Mouse (Mus musculus) heart, postnatal 14 days (tissue): ENCODE data around the gene Ska2. TPM values are rescaled to one million over a fixed set of nuclear protein-coding genes. Genes with fewer than 3 reads are reported as not detected.

Experiments
- DNase-seq, 2 experiments: peaks; one replicate each; pipeline ENCODE4 v3.0.0; 2021 to 2022
- intact Hi-C: fragments of 180-260 bp; cut with DNase I; formaldehyde crosslinking; loops from one replicate; pipeline ENCODE4 v1.15.1; 2025
- long read RNA-seq, 2 experiments: library from polyadenylated mRNA; stranded (forward); transcript quantifications; one replicate each; pipeline ENCODE4 v2.0.0; 2021
- total RNA-seq, 2 experiments: library from RNA; stranded (reverse); gene quantifications; 2 replicates each; pipeline ENCODE4 v1.2.3; 2021

Ska2 gene
- 10 to 100 TPM; 13.9 to 16.6 TPM for total RNA-seq
- long read RNA-seq, experiment 1, transcript Ska2-201 (4 exons, 3,037 nt): major isoform, 8 of 9 reads
- long read RNA-seq, experiment 1, partial matches to known transcripts: 0 of 9 reads
- long read RNA-seq, experiment 1, other reads (novel, unspliced or antisense): 1 of 9 reads
- long read RNA-seq, experiment 2, transcript Ska2-201 (4 exons, 3,037 nt): major isoform, 5 of 9 reads
- long read RNA-seq, experiment 2, partial matches to known transcripts: 0 of 9 reads
- long read RNA-seq, experiment 2, other reads (novel, unspliced or antisense): 4 of 9 reads

DNA sequence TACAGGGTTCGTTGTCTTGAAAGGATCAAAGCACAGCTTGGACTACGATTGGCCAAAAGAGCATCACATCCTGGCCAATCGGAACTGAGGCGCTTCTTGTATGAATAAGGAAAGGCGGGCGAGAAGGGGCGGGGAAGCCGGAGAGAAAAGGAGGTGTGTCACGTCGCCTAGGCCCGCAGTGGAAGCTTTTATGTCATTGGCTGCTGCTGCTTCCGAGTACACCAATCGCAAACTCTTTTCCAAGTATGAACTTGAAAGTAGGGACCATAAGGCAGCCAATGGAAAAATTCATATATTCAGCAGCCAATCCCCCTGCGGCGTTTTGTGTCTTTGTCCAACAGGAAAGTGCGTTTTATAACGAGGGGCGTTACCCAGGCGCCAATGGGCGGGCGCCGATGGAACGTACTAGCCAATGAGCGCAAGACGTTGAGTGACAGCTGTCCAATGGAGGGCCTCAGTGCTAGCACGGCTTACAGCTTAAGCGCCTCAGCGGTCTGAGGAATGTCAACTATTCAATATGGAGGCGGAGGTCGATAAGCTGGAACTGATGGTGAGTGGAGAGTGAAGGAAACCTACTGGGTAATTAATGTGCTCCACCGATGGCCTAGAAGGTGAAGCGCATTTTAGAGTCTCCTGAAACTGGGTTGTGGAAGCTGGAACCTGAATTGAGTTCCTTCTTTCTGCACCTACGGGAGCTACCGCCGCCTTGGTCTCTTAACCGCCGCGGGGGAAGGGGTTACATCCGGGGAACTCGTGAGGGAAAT lies at the start of gene Ska2:
Ska2 (plus strand) TSS at position 480 of the 764 bp plus-strand sequence.
- intact Hi-C loops: no loop called here

GRCm38 (mm10) chr11:87060410-87060809 lies 48.6 kb upstream of the Ska2 start:
- intact Hi-C loops: no loop called here
- DNase-seq: no peak

More for the DNA sequence above, at the start of gene Ska2:
- peak; percentile 93 to 95 for DNase-seq

GRCm38 (mm10) chr11:87062087-87062486 lies 46.9 kb upstream of the Ska2 start:
- DNase-seq: no peak
- intact Hi-C loops: no loop called here

GRCm38 (mm10) chr11:87073343-87073865 lies 35.6 kb upstream of the Ska2 start:
- DNase-seq: peak; percentile 62 to 73
- intact Hi-C loops: no loop called here

- DNase-seq: peak; percentile 89
- intact Hi-C loops: no loop called here
Observed at GRCm38 (mm10) chr11:87073866-87074440, 35.1 kb upstream of the Ska2 start, which contains the start of gene Gdpd1. TSS of gene Gdpd1 (minus strand) at chr11:87074062.

DNA sequence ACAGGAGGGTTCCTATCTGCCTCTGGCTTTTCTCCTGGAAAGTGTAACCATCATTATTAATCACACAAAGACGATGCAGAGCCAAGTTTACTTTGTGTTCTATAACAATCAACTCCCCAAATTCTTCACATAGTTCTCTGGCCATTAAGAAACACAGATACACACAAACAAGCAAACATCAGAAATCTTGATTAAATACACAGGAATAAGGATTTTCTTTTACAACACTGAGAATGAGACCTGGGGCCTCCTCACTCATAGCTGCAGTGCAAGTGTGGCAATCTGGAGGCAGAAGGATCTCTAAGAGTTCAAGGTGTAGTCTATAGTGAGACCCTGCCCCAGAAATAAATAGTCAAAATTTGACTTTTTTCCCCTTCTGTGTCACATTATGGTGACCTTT lies 25.3 kb upstream of the Ska2 start:
- intact Hi-C loops: no loop called here
- no peak for DNase-seq

GRCm38 (mm10) chr11:87085461-87085860 lies 23.6 kb upstream of the Ska2 start:
- intact Hi-C loops: no loop called here
- no peak for DNase-seq

- intact Hi-C loops: no loop called here
- peak; percentile 80 to 85 for DNase-seq
Observed at GRCm38 (mm10) chr11:87086290-87086984, 22.6 kb upstream of the Ska2 start, which contains the start of gene Smg8. TSS of gene Smg8 (minus strand) at chr11:87086774.

GRCm38 (mm10) chr11:87087142-87087541 lies 21.9 kb upstream of the Ska2 start:
- intact Hi-C loops: no loop called here
- DNase-seq: no peak

DNA sequence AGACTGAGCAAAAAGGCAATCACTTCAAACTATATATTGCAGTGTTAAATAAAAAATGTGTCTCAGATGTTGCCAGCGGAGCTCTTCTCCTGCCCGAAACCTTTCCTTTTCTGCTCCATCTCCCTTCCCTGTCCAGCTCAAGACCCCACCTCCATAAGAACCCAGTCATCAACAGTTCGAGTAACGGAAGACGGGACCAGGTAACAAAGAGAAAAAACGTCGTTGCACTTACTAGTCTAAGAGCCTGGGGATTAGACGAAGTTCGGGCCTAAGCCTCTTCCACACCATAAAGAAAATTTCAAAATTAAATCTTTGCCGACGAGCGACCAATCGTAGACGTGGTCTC lies 652 bp upstream of the Ska2 start, which contains the start of gene Prr11:
Prr11 (minus strand) TSS at position 300 of the 346 bp plus-strand sequence.
- intact Hi-C loops: no loop called here
- DNase-seq: no peak

- peak; percentile 24 to 33 for DNase-seq
Observed at GRCm38 (mm10) chr11:87109519-87110171, 611 bp downstream of the Ska2 start.

GRCm38 (mm10) chr11:87110172-87110909 lies 1.3 kb downstream of the Ska2 start:
- no peak for DNase-seq
- intact Hi-C loops: no loop called here

More at GRCm38 (mm10) chr11:87109519-87110171, 611 bp downstream of the Ska2 start:
- intact Hi-C loops: no loop called here

DNA sequence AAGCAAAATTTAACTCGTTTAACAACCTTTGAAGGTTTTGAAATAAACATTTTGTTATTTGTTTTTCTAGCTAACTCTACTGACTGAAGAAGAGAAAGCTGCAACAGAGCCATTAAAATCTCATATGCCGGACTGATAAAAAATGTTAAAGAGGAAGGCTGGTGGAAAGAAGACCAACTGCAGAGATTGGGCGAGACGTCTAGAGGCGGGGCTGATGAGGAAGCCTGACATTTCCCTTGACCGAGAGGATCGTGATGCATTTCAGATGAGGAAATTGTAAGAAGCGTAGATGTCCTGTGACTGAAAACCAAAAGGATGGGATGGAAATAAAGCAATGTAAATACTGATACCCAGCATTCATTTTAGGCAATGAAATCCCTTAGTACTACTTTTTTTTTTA lies 12.8 kb downstream of the Ska2 start:
- DNase-seq: no peak
- intact Hi-C loops: no loop called here

DNA sequence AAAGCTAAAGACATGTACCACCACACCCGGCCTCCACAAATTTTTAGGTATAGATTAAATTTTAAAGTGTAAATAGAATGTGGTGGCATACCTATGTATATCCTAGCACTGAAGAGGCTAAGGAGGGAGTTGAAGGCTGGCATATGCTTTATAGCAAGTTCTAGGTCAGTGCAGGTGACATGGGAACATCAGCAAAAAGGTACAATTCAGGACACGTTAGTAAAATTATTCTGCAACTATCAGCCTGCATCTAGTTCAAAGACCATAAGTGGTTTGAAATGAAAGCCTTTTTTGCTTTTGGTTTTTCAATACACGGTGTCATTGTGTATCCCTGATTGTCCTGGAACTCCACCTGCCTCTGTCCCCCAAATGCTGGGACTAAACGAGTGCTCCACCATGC lies 16.5 kb downstream of the Ska2 start:
- no peak for DNase-seq
- intact Hi-C loops: no loop called here

DNA sequence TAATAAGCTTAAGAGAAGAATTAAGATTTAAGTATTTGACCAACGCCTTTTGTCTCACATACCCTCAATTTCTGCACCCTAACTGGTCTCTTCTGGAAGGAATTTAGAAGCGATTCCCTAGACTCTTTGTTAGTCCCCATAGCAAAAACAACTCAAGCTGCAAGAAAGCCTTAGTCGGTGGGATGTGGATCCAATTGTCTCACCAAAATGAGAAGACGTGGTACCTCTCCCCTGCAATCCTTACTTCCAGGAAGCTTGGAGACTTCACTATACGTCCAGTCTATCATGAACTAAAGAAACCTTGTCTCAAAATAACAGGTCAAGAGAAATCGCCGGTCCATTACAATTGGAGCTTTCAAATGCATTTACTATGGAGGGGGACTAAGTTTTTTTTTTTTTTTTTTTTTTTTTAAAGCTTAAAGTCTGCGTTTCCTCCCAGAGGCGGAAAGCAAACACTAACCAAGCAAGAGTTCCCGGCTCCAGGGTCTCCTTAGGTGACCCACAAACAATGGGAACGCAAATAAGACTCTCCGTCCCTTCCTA lies 17.3 kb downstream of the Ska2 start:
- intact Hi-C loops: no loop called here
- no peak for DNase-seq

GRCm38 (mm10) chr11:87126824-87127816 lies 18.1 kb downstream of the Ska2 start, which contains the start of gene Trim37:
TSS of gene Trim37 (plus strand) at chr11:87127077.
- peak; percentile 87 to 89 for DNase-seq
- intact Hi-C loops: no loop called here

GRCm38 (mm10) chr11:87136233-87136632 lies 27.2 kb downstream of the Ska2 start:
- DNase-seq: no peak

GRCm38 (mm10) chr11:87158012-87158411 lies 49.0 kb downstream of the Ska2 start:
- intact Hi-C loops: no loop called here
- DNase-seq: no peak

More at GRCm38 (mm10) chr11:87136233-87136632, 27.2 kb downstream of the Ska2 start:
- intact Hi-C loops: no loop called here
